Mouse (Mus musculus): Measurements from ENCODE around the gene Calm2. TPM values are rescaled to one million over a fixed set of nuclear protein-coding genes. Genes with fewer than 3 reads are reported as not detected.

Gene Calm2
- polyA plus RNA-seq (2014; fragmentation: Nextera tagmentation; extraction: Ambion mirVana) = 1,041 and 1,089 TPM in 2 replicates

DNA sequence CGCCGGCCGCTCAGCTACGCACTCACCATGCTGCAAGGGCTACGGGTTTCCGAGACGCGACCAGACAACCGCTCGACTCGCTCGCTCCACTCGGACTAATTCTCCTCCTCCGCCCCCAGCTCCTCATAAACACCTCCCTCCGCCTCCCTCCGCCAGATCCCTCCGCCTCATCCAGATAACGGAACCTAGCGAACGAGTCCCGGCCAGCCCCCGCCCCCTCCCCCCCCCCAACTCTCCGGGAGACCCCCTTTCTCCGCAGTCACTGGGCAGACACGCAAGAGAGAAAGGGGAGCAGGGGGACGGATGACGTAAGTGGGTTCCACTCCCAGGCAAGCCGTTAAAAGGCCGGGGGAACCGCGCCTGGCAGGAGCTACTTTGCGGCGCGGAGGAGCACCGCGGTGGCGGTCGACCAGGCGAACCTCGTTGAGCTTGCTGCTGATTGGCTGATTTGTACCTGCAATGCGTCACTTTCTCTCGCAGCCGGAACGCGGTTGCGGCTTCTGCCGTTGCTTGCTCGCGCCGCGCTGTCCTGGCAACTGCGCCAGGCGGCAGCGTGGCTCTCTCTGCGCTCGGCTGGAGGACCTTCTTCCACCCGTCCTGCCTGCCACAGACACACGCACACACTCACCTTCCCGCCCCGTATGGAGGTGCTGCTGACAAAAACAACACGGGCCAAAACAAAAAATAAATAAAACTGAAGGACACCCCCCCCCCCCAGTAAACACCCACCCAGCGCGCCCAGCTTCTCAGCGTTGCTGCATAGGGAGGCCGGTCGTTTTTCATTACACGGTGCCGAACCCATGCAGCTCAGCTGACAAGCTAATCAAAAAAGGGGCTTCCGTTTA is at the start of gene Calm2:
TSS of gene Calm2 (minus strand) at position 169 of the 845 bp plus-strand sequence.
- peak; percentile 90 for ATAC-seq (ENCODE audit: insufficient number of reproducible peaks, low FRiP score, low TSS enrichment, low read depth)

DNA sequence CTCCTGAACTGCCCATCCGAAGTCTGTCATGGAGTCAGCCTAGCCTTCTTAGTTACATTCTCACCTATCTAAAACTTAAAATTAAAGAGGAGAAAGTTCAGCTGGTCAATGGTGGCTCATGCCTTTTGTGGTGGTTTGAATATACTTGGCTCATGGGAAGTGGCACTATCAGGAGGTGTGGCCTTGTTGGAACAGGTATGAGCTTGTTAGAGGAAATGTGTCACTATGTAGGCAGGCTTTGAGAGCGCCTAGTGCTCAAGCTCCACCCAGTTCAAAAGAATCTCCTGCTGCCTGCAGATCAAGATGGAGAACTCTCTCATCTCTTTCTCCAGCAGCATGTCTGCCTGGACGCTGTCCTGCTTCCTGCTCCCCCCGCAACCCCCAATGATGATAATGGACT is 48.8 kb upstream of the Calm2 start:
- WGBS = 91% methylated on average over 4 of the region's 4 CpGs
- DNase-seq (ENCODE audit: low spot score) (no peak), ATAC-seq (ENCODE audit: insufficient number of reproducible peaks, low FRiP score, low TSS enrichment, low read depth) (no peak)

More for the DNA sequence above, at the start of gene Calm2:
- H3K36me3 ChIP-seq (ENCODE audit: control insufficient read depth, insufficient read depth, low read length) = peaks cover 2% of the 10 kb centered on the region; the same call in 1 of the 2 replicates
- H3K4me3 ChIP-seq (ENCODE audit: low read depth, low read length) = peak within 1 kb of the TSS; percentile 95
- H3K27me3 ChIP-seq (ENCODE audit: control insufficient read depth, insufficient read depth, low read length) = no peaks in the 10 kb centered on the region
- H3K9me3 ChIP-seq (ENCODE audit: control insufficient read depth, low read length) = no peaks in the 10 kb centered on the region
- peak within 1 kb of the TSS; percentile 96 for H3K27ac ChIP-seq (replicated peaks; ENCODE audit: low read depth, low read length)
- peaks cover 8% of the 10 kb centered on the region for H3K4me1 ChIP-seq (ENCODE audit: control insufficient read depth, insufficient read depth, low read length)
- whole genome bisulfite sequencing = under 1% methylated on average over 68 of the region's 69 CpGs
- peak within 1 kb of the TSS; percentile 64 for H3K4me2 ChIP-seq (ENCODE audit: low read depth, severe bottlenecking)
- peak within 1 kb of the TSS; percentile 97 for H3K9ac ChIP-seq (ENCODE audit: low read length)
- DNase-seq (ENCODE audit: low spot score) = peak; percentile 99

DNA sequence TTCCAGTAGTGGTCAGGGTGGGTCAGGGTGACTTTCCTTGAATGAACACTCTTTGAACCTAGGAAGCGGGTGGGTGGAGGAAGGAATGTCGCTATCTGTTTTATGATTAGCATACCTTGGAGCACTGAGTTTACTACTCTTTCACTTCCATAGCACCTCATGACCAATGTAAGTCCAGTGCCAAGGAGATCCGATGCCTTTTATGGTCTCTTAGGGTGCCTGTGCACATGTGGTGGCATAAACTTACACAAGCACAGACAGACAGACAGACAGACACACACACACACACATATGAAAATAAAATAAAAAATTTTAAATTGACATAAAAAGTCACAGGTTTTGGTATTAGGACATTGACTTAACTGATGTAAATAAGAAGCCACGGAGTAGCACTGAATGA is 47.6 kb upstream of the Calm2 start:
- DNase-seq (ENCODE audit: low spot score) (no peak), ATAC-seq (ENCODE audit: insufficient number of reproducible peaks, low FRiP score, low TSS enrichment, low read depth) (no peak)
- Histone ChIP-seq H3K4me3 (ENCODE audit: low read depth, low read length) (no peak overlapping the region), H3K9ac (ENCODE audit: low read length) (no peak overlapping the region), H3K4me1 (ENCODE audit: control insufficient read depth, insufficient read depth, low read length) (0 out of 2 replicates have a peak, but pooled peaks cover 5% of the 10 kb centered on the region), H3K27me3 (ENCODE audit: control insufficient read depth, insufficient read depth, low read length) (no peaks in the 10 kb centered on the region), H3K27ac (replicated peaks; ENCODE audit: low read depth, low read length) (no peak overlapping the region), H3K4me2 (ENCODE audit: low read depth, severe bottlenecking) (no peak overlapping the region), H3K9me3 (ENCODE audit: control insufficient read depth, low read length) (no peaks in the 10 kb centered on the region), H3K36me3 (ENCODE audit: control insufficient read depth, insufficient read depth, low read length) (no peaks in the 10 kb centered on the region)
- WGBS = 85% methylated on average over 4 of the region's 4 CpGs

More for the DNA sequence above, 48.8 kb upstream of the Calm2 start:
- Histone ChIP-seq H3K27ac (replicated peaks; ENCODE audit: low read depth, low read length) (no peak overlapping the region), H3K27me3 (ENCODE audit: control insufficient read depth, insufficient read depth, low read length) (no peaks in the 10 kb centered on the region), H3K36me3 (ENCODE audit: control insufficient read depth, insufficient read depth, low read length) (no peaks in the 10 kb centered on the region), H3K4me3 (ENCODE audit: low read depth, low read length) (no peak overlapping the region), H3K4me2 (ENCODE audit: low read depth, severe bottlenecking) (no peak overlapping the region), H3K4me1 (ENCODE audit: control insufficient read depth, insufficient read depth, low read length) (0 out of 2 replicates have a peak, but pooled peaks cover 3% of the 10 kb centered on the region), H3K9ac (ENCODE audit: low read length) (no peak overlapping the region), H3K9me3 (ENCODE audit: control insufficient read depth, low read length) (no peaks in the 10 kb centered on the region)

DNA sequence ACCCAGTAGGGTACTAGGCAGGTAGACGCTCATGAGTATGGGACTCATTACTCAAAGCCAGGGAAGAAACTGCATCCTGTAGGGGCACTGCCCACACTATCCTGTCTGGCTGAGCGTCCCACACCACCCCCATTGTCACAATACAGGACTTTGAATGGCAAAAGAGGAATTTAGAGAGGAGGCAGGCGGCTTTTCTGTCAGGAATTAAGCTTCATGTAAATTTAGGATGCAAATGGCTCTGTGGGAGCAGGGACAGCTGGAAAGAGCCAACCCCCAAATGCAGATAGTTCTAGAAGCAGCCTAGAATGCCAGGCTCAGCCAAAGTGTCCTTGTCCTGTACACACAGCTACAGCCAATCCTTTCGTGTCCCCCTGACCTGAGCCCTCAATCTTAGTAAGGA is 45.6 kb upstream of the Calm2 start:
- ATAC-seq (ENCODE audit: insufficient number of reproducible peaks, low FRiP score, low TSS enrichment, low read depth) (no peak), DNase-seq (ENCODE audit: low spot score) (no peak)
- no peak overlapping the region for H3K4me3 ChIP-seq (ENCODE audit: low read depth, low read length)
- H3K9ac ChIP-seq (ENCODE audit: low read length) = no peak overlapping the region
- H3K9me3 ChIP-seq (ENCODE audit: control insufficient read depth, low read length) = no peaks in the 10 kb centered on the region
- H3K4me1 ChIP-seq (ENCODE audit: control insufficient read depth, insufficient read depth, low read length) = 0 out of 2 replicates have a peak, but pooled peaks cover 5% of the 10 kb centered on the region
- 40% methylated on average over 4 of the region's 4 CpGs for WGBS
- no peak overlapping the region for H3K27ac ChIP-seq (replicated peaks; ENCODE audit: low read depth, low read length)
- no peak overlapping the region for H3K4me2 ChIP-seq (ENCODE audit: low read depth, severe bottlenecking)
- H3K36me3 ChIP-seq (ENCODE audit: control insufficient read depth, insufficient read depth, low read length) = no peaks in the 10 kb centered on the region
- H3K27me3 ChIP-seq (ENCODE audit: control insufficient read depth, insufficient read depth, low read length) = no peaks in the 10 kb centered on the region

DNA sequence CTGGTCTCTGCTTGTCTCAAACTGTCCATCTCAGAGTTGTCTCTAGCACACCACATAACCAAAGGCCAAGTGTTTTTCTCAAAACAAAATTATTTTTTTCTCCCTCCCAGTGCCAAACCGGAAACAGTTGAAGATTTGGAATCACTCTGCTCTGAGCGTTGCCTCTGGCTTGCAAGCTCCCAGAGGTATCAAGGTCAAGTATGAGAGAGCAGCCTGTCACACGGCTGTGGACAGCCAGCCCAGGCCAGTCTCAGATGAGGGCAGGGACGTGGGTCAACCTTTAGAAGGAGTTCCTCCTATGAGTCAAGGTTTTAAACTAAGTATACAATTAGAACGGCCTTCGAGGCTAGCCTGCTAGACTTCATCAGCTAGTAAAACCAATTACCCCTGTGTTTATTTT is 43.6 kb upstream of the Calm2 start:
- H3K36me3 ChIP-seq (ENCODE audit: control insufficient read depth, insufficient read depth, low read length) = no peaks in the 10 kb centered on the region
- 45% methylated on average over 6 of the region's 6 CpGs for WGBS
- no peak overlapping the region for H3K9ac ChIP-seq (ENCODE audit: low read length)
- ATAC-seq (ENCODE audit: insufficient number of reproducible peaks, low FRiP score, low TSS enrichment, low read depth) (no peak), DNase-seq (ENCODE audit: low spot score) (no peak)
- H3K4me2 ChIP-seq (ENCODE audit: low read depth, severe bottlenecking) = no peak overlapping the region
- H3K4me1 ChIP-seq (ENCODE audit: control insufficient read depth, insufficient read depth, low read length) = 0 out of 2 replicates have a peak, but pooled peaks cover 5% of the 10 kb centered on the region
- H3K27ac ChIP-seq (replicated peaks; ENCODE audit: low read depth, low read length) = no peak overlapping the region
- no peaks in the 10 kb centered on the region for H3K27me3 ChIP-seq (ENCODE audit: control insufficient read depth, insufficient read depth, low read length)
- H3K4me3 ChIP-seq (ENCODE audit: low read depth, low read length) = no peak overlapping the region
- no peaks in the 10 kb centered on the region for H3K9me3 ChIP-seq (ENCODE audit: control insufficient read depth, low read length)

DNA sequence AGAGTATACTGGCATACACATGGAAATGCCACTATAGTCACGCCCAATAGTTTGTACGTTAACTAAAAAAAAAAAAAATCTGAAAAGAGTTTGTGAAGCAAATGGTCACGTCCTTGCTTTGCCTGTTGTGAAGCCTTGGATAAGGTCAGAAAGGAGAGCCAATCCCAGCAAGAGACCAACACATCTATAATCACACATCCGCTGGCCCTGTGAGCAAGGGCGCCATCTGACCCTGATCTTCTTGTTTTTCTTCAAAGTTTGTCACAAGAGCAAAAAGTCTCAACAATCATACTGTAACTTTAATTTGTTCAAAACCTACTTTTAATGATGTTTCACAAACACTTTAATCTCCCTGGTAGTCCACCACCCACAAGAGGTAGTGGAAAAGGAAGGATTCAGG is 39.0 kb upstream of the Calm2 start:
- ATAC-seq (ENCODE audit: insufficient number of reproducible peaks, low FRiP score, low TSS enrichment, low read depth) (no peak), DNase-seq (ENCODE audit: low spot score) (no peak)
- no peaks in the 10 kb centered on the region for H3K36me3 ChIP-seq (ENCODE audit: control insufficient read depth, insufficient read depth, low read length)
- H3K27ac ChIP-seq (replicated peaks; ENCODE audit: low read depth, low read length) = no peak overlapping the region
- H3K27me3 ChIP-seq (ENCODE audit: control insufficient read depth, insufficient read depth, low read length) = no peaks in the 10 kb centered on the region
- WGBS = 94% methylated on average over 5 of the region's 5 CpGs
- H3K4me1 ChIP-seq (ENCODE audit: control insufficient read depth, insufficient read depth, low read length) = 0 out of 2 replicates have a peak, but pooled peaks cover 2% of the 10 kb centered on the region
- H3K4me3 ChIP-seq (ENCODE audit: low read depth, low read length) = no peak overlapping the region
- H3K9ac ChIP-seq (ENCODE audit: low read length) = no peak overlapping the region
- no peak overlapping the region for H3K4me2 ChIP-seq (ENCODE audit: low read depth, severe bottlenecking)
- no peaks in the 10 kb centered on the region for H3K9me3 ChIP-seq (ENCODE audit: control insufficient read depth, low read length)

DNA sequence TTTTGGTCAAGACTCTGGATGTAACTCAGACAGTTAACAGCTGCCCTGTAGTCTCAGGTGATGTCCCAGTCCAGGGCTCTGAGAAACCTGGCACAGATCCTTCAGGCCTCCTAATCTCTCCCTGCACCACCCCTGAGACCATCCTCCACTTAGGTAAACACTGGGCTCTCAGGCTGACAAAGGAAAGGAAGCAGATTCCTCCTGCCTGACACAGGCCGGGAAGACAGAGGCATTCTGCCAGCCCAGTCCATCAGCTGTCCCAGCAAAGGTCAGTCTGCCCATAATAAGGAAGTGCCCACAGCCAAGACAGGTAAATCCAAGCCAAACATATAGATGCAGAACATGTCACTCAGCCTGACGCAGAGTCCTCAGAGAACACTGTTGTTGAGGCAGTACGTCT is 36.1 kb upstream of the Calm2 start:
- no peak overlapping the region for H3K9ac ChIP-seq (ENCODE audit: low read length)
- no peaks in the 10 kb centered on the region for H3K27me3 ChIP-seq (ENCODE audit: control insufficient read depth, insufficient read depth, low read length)
- ATAC-seq (ENCODE audit: insufficient number of reproducible peaks, low FRiP score, low TSS enrichment, low read depth) = no peak
- no peaks in the 10 kb centered on the region for H3K4me1 ChIP-seq (ENCODE audit: control insufficient read depth, insufficient read depth, low read length)
- DNase-seq (ENCODE audit: low spot score) = no peak
- H3K4me3 ChIP-seq (ENCODE audit: low read depth, low read length) = no peak overlapping the region
- no peak overlapping the region for H3K27ac ChIP-seq (replicated peaks; ENCODE audit: low read depth, low read length)
- H3K36me3 ChIP-seq (ENCODE audit: control insufficient read depth, insufficient read depth, low read length) = no peaks in the 10 kb centered on the region
- no peak overlapping the region for H3K4me2 ChIP-seq (ENCODE audit: low read depth, severe bottlenecking)
- no peaks in the 10 kb centered on the region for H3K9me3 ChIP-seq (ENCODE audit: control insufficient read depth, low read length)
- WGBS = 69% methylated on average over 3 of the region's 3 CpGs

DNA sequence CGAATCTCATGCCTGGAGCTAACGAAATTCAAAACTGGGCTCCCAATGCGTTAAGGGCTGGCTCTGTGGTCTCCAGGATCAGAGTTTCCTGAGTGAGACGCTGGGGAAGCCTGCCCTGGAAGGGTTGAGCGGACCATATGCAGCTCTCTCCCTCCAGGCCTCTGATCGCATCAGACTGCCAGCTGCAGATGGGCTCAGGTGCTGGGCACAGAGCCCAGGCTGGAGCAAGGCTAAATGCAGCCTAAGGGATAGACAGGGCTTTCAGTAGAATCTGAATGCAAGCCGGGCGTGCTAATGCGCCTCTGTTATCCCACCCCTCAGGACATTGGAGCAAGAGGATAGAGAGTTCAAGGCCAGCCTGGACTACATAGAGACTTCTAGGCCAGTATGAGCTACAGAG is 31.8 kb upstream of the Calm2 start:
- ATAC-seq (ENCODE audit: insufficient number of reproducible peaks, low FRiP score, low TSS enrichment, low read depth) = no peak
- no peak for DNase-seq (ENCODE audit: low spot score)
- Histone ChIP-seq H3K4me1 (ENCODE audit: control insufficient read depth, insufficient read depth, low read length) (peaks cover 2% of the 10 kb centered on the region), H3K4me3 (ENCODE audit: low read depth, low read length) (no peak overlapping the region), H3K36me3 (ENCODE audit: control insufficient read depth, insufficient read depth, low read length) (no peaks in the 10 kb centered on the region), H3K27me3 (ENCODE audit: control insufficient read depth, insufficient read depth, low read length) (peaks cover 9% of the 10 kb centered on the region), H3K9me3 (ENCODE audit: control insufficient read depth, low read length) (no peaks in the 10 kb centered on the region), H3K9ac (ENCODE audit: low read length) (no peak overlapping the region), H3K27ac (replicated peaks; ENCODE audit: low read depth, low read length) (no peak overlapping the region), H3K4me2 (ENCODE audit: low read depth, severe bottlenecking) (no peak overlapping the region)
- 81% methylated on average over 9 of the region's 9 CpGs for WGBS

Data from limb, embryonic 11.5 days (tissue).